ENCODE assay signal across 23 mouse cellular contexts in genomic region chr6:148185694-148186093, GRCm38 (mm10).
"Had no signal": no experiment of that assay in that cellular context is flagged by ENCODE, and none has a peak within 500 bp of the region (broad histone marks: within the 10 kb centered on the region; RNA-seq: fewer than 3 reads in every experiment).

No protein-coding gene starts in this region.

- H3K27ac ChIP-seq: gastrocnemius, adult 2 months; heart, adult 2 months; heart, embryonic 13.5 days; heart, embryonic 15.5 days; hindbrain, embryonic 13.5 days; hindbrain, embryonic 15.5 days; hindbrain, postnatal 0 days; kidney, embryonic 15.5 days; kidney, postnatal 0 days; layer of hippocampus, adult 2 months; left cerebral cortex, adult 2 months; limb, embryonic 13.5 days; limb, embryonic 15.5 days; liver, embryonic 12.5 days; liver, embryonic 14.5 days had no signal

- DNase-seq: gastrocnemius, adult 2 months; gastrocnemius, postnatal 10 days; gastrocnemius, postnatal 25 days; heart, adult 2 months; heart, postnatal 14 days; heart, postnatal 36 days; kidney, adult 18-20 months; kidney, postnatal 4 days; left cerebral cortex, postnatal 4 days had no signal

- H3K27me3 ChIP-seq: heart, embryonic 13.5 days; heart, embryonic 15.5 days; hindbrain, embryonic 13.5 days; hindbrain, embryonic 15.5 days; kidney, embryonic 15.5 days; limb, embryonic 13.5 days; limb, embryonic 15.5 days; liver, embryonic 12.5 days had no signal

- H3K4me2 ChIP-seq: heart, embryonic 11.5 days; heart, embryonic 13.5 days; heart, embryonic 15.5 days; hindbrain, embryonic 13.5 days; hindbrain, embryonic 15.5 days; kidney, embryonic 15.5 days; limb, embryonic 13.5 days; limb, embryonic 15.5 days; liver, embryonic 12.5 days had no signal

- ATAC-seq: hindbrain, postnatal 0 days; liver, embryonic 12.5 days had no signal

- H3K9me3 ChIP-seq: heart, embryonic 13.5 days; heart, embryonic 15.5 days; hindbrain, embryonic 13.5 days; hindbrain, embryonic 15.5 days; kidney, embryonic 15.5 days; limb, embryonic 13.5 days; limb, embryonic 15.5 days; liver, embryonic 12.5 days had no signal

- H3K9ac ChIP-seq: heart, embryonic 13.5 days; heart, embryonic 15.5 days; hindbrain, embryonic 13.5 days; hindbrain, embryonic 15.5 days; kidney, embryonic 15.5 days; limb, embryonic 13.5 days; limb, embryonic 15.5 days; liver, embryonic 12.5 days; liver, embryonic 14.5 days had no signal

- H3K4me1 ChIP-seq: heart, embryonic 13.5 days; heart, embryonic 15.5 days; hindbrain, embryonic 13.5 days; hindbrain, embryonic 15.5 days; kidney, embryonic 15.5 days; limb, embryonic 13.5 days; limb, embryonic 15.5 days; liver, embryonic 12.5 days had no signal

- H3K4me3 ChIP-seq: gastrocnemius, adult 2 months; heart, adult 2 months; heart, embryonic 13.5 days; heart, embryonic 15.5 days; hindbrain, embryonic 13.5 days; hindbrain, embryonic 15.5 days; kidney, embryonic 15.5 days; layer of hippocampus, adult 2 months; left cerebral cortex, adult 2 months; limb, embryonic 13.5 days; limb, embryonic 15.5 days; liver, embryonic 12.5 days had no signal
